Mouse (Mus musculus) stomach, postnatal 0 days (tissue): ENCODE data around the gene Brca1.

ENCODE experiments used
- CTCF ChIP-seq: IDR thresholded peaks from 2 replicates; pipeline ENCODE4 v1.5.1; 2016; ENCODE audit warnings: antibody characterized with exemption, low read depth, mild to moderate bottlenecking, moderate library complexity
- EP300 ChIP-seq: optimal IDR thresholded peaks from 2 replicates; pipeline ENCODE3; 2016; ENCODE audit warnings: antibody characterized with exemption

- TF ChIP-seq CTCF (no peak), EP300 (no peak)
These were observed 5.2 kb upstream of the Brca1 start for GRCm38 (mm10) chr11:101556954-101557353.
